Mouse (Mus musculus) adrenal gland, postnatal 14 days (tissue): ENCODE results near the gene Bid. TPM values are rescaled to one million over a fixed set of nuclear protein-coding genes. Genes with fewer than 3 reads are reported as not detected.
"Not testable (repeated sequence)": the region's sequence is repeated elsewhere in the genome, so short reads cannot be mapped to it uniquely, and the experiment has no call there.

Experiments used
- DNase-seq: peaks from one replicate; pipeline ENCODE4 v3.0.0; 2021; ENCODE audit warnings: mixed read lengths
- total RNA-seq: library from RNA; stranded (reverse); gene quantifications from 2 replicates; pipeline ENCODE4 v1.2.3, GENCODE M21; 2021

Bid gene
- total RNA-seq, 1 experiment from 2014 or later, result 4.7 TPM

GRCm38 (mm10) chr6:120937104-120937617 is 20.5 kb upstream of the Bid start:
- no peak for DNase-seq

- no peak for DNase-seq
These were observed 17.5 kb upstream of the Bid start for GRCm38 (mm10) chr6:120934176-120934575.

- no peak for DNase-seq
These were observed 17.0 kb upstream of the Bid start for GRCm38 (mm10) chr6:120933670-120934069.

GRCm38 (mm10) chr6:120932597-120932996 is 15.9 kb upstream of the Bid start:
- no peak for DNase-seq

GRCm38 (mm10) chr6:120930450-120931306 is 14.0 kb upstream of the Bid start:
- DNase-seq, result no peak

- DNase-seq, result no peak
These were observed 12.8 kb upstream of the Bid start for GRCm38 (mm10) chr6:120929421-120929820.

- DNase-seq, result peak; percentile 84
These were observed 11.1 kb upstream of the Bid start for GRCm38 (mm10) chr6:120927765-120928164.

GRCm38 (mm10) chr6:120926880-120927279 is 10.2 kb upstream of the Bid start:
- no peak for DNase-seq

GRCm38 (mm10) chr6:120924791-120925321 is 8.2 kb upstream of the Bid start:
- DNase-seq, result not testable (repeated sequence)

- DNase-seq, result no peak
These were observed 1.3 kb upstream of the Bid start for GRCm38 (mm10) chr6:120917975-120918374.

GRCm38 (mm10) chr6:120916972-120917881 is 574 bp upstream of the Bid start:
- not testable (repeated sequence) for DNase-seq

GRCm38 (mm10) chr6:120915649-120915975 is 1.0 kb downstream of the Bid start:
- DNase-seq, result no peak

- peak; percentile 62 for DNase-seq
These were observed 1.6 kb downstream of the Bid start for GRCm38 (mm10) chr6:120914911-120915648.

- no peak for DNase-seq
These were observed 2.1 kb downstream of the Bid start for GRCm38 (mm10) chr6:120914533-120914910.

GRCm38 (mm10) chr6:120913783-120914182 is 2.9 kb downstream of the Bid start:
- DNase-seq, result no peak

GRCm38 (mm10) chr6:120912931-120913330 is 3.7 kb downstream of the Bid start:
- DNase-seq, result peak; percentile 40

GRCm38 (mm10) chr6:120911213-120912007 is 5.2 kb downstream of the Bid start:
- DNase-seq, result peak; percentile 51

GRCm38 (mm10) chr6:120909501-120909900 is 7.2 kb downstream of the Bid start:
- no peak for DNase-seq

GRCm38 (mm10) chr6:120907876-120908597 is 8.6 kb downstream of the Bid start:
- DNase-seq, result not testable (repeated sequence)

- no peak for DNase-seq
These were observed 10.1 kb downstream of the Bid start for GRCm38 (mm10) chr6:120906521-120906920.
